Mouse (Mus musculus): ENCODE results near the gene Dnajb14.
"Not testable (repeated sequence)": the region's sequence is repeated elsewhere in the genome, so short reads cannot be mapped to it uniquely, and the experiment has no call there.

Gene Dnajb14

GRCm38 (mm10) chr3:137863330-137864123, 3.9 kb upstream of the Dnajb14 start:
- no peak for DNase-seq (ENCODE audit: low spot score in 2 of 2)

GRCm38 (mm10) chr3:137864124-137864987, 3.1 kb upstream of the Dnajb14 start, which contains the start of gene H2afz:
TSS of gene H2afz (plus strand) at chr3:137864487.
- DNase-seq (ENCODE audit: low spot score in 2 of 2): peak; percentile 92 to 98

- peak; percentile 77 to 78 for DNase-seq (ENCODE audit: low spot score in 2 of 2)
These were observed 2.2 kb upstream of the Dnajb14 start for GRCm38 (mm10) chr3:137864988-137865982.

- DNase-seq (ENCODE audit: low spot score in 2 of 2): no peak
These were observed 390 bp upstream of the Dnajb14 start for GRCm38 (mm10) chr3:137867133-137867436.

- no peak for DNase-seq (ENCODE audit: low spot score in 2 of 2)
These were observed 829 bp downstream of the Dnajb14 start for GRCm38 (mm10) chr3:137868094-137868913.

GRCm38 (mm10) chr3:137869395-137869794, 1.9 kb downstream of the Dnajb14 start:
- no peak for DNase-seq (ENCODE audit: low spot score in 2 of 2)

- no peak for DNase-seq (ENCODE audit: low spot score in 2 of 2)
These were observed 11.8 kb downstream of the Dnajb14 start for GRCm38 (mm10) chr3:137879313-137879712.

- no peak for DNase-seq (ENCODE audit: low spot score in 2 of 2)
These were observed 12.8 kb downstream of the Dnajb14 start for GRCm38 (mm10) chr3:137880109-137880748.

GRCm38 (mm10) chr3:137881093-137881492, 13.6 kb downstream of the Dnajb14 start:
- no peak for DNase-seq (ENCODE audit: low spot score in 2 of 2)

- no peak for DNase-seq (ENCODE audit: low spot score in 2 of 2)
These were observed 20.5 kb downstream of the Dnajb14 start for GRCm38 (mm10) chr3:137887961-137888360.

- DNase-seq (ENCODE audit: low spot score in 2 of 2): no peak
These were observed 23.6 kb downstream of the Dnajb14 start for GRCm38 (mm10) chr3:137891089-137891488.

- no peak for DNase-seq (ENCODE audit: low spot score in 2 of 2)
These were observed 24.6 kb downstream of the Dnajb14 start for GRCm38 (mm10) chr3:137892118-137892517.

- no peak for DNase-seq (ENCODE audit: low spot score in 2 of 2)
These were observed 26.3 kb downstream of the Dnajb14 start for GRCm38 (mm10) chr3:137893789-137894188.

- no peak for DNase-seq (ENCODE audit: low spot score in 2 of 2)
These were observed 27.7 kb downstream of the Dnajb14 start for GRCm38 (mm10) chr3:137895196-137895595.

GRCm38 (mm10) chr3:137896386-137896785, 28.9 kb downstream of the Dnajb14 start:
- no peak for DNase-seq (ENCODE audit: low spot score in 2 of 2)

- no peak for DNase-seq (ENCODE audit: low spot score in 2 of 2)
These were observed 29.4 kb downstream of the Dnajb14 start for GRCm38 (mm10) chr3:137896867-137897266.

GRCm38 (mm10) chr3:137897685-137898084, 30.2 kb downstream of the Dnajb14 start:
- DNase-seq (ENCODE audit: low spot score in 2 of 2): no peak

GRCm38 (mm10) chr3:137900149-137900548, 32.7 kb downstream of the Dnajb14 start:
- no peak for DNase-seq (ENCODE audit: low spot score in 2 of 2)

GRCm38 (mm10) chr3:137913093-137913492, 45.6 kb downstream of the Dnajb14 start:
- no peak for DNase-seq (ENCODE audit: low spot score in 2 of 2)

GRCm38 (mm10) chr3:137914567-137914966, 47.1 kb downstream of the Dnajb14 start:
- DNase-seq (ENCODE audit: low spot score in 2 of 2): not testable (repeated sequence)

All from urinary bladder, adult 18-20 months (tissue).